Mouse (Mus musculus) left cerebral cortex, adult 11 months (tissue): Measurements from ENCODE around the gene Ly6g6f.

Source experiments
- DNase-seq: peaks from one replicate; pipeline ENCODE4 v3.0.0; 2022; ENCODE audit warnings: low spot score

The Ly6g6f gene

GRCm38 (mm10) chr17:35105740-35106389, 20.5 kb upstream of the Ly6g6f start:
- no peak for DNase-seq

- no peak for DNase-seq
These were observed 19.3 kb upstream of the Ly6g6f start for GRCm38 (mm10) chr17:35104754-35105153.

- DNase-seq = no peak
These were observed 18.7 kb upstream of the Ly6g6f start for GRCm38 (mm10) chr17:35104079-35104478.

GRCm38 (mm10) chr17:35103221-35103690, 17.8 kb upstream of the Ly6g6f start:
- DNase-seq = no peak

GRCm38 (mm10) chr17:35102299-35102698, 16.9 kb upstream of the Ly6g6f start:
- DNase-seq = no peak

- no peak for DNase-seq
These were observed 15.8 kb upstream of the Ly6g6f start for GRCm38 (mm10) chr17:35101161-35101560.

GRCm38 (mm10) chr17:35100196-35100765, 14.9 kb upstream of the Ly6g6f start:
- DNase-seq = no peak

GRCm38 (mm10) chr17:35097164-35097655, 11.8 kb upstream of the Ly6g6f start:
- DNase-seq = no peak

- DNase-seq = no peak
These were observed 11.2 kb upstream of the Ly6g6f start for GRCm38 (mm10) chr17:35096597-35096996.

- no peak for DNase-seq
These were observed 9.3 kb upstream of the Ly6g6f start for GRCm38 (mm10) chr17:35094475-35095365.

- DNase-seq = no peak
These were observed 7.2 kb upstream of the Ly6g6f start for GRCm38 (mm10) chr17:35092403-35093198.

- no peak for DNase-seq
These were observed 4.9 kb upstream of the Ly6g6f start for GRCm38 (mm10) chr17:35090166-35090932.

- peak; percentile 89 for DNase-seq
These were observed 3.6 kb upstream of the Ly6g6f start, which contains the start of gene Abhd16a for GRCm38 (mm10) chr17:35088825-35089644. TSS of gene Abhd16a (plus strand) at chr17:35089263.

GRCm38 (mm10) chr17:35088151-35088550, 2.7 kb upstream of the Ly6g6f start:
- DNase-seq = no peak

GRCm38 (mm10) chr17:35083929-35084497, 1.4 kb downstream of the Ly6g6f start:
- no peak for DNase-seq

- DNase-seq = no peak
These were observed 2.4 kb downstream of the Ly6g6f start for GRCm38 (mm10) chr17:35082841-35083576.

GRCm38 (mm10) chr17:35080710-35081109, 4.7 kb downstream of the Ly6g6f start:
- DNase-seq = no peak

- DNase-seq = no peak
These were observed 5.2 kb downstream of the Ly6g6f start for GRCm38 (mm10) chr17:35080248-35080647.

- no peak for DNase-seq
These were observed 5.6 kb downstream of the Ly6g6f start for GRCm38 (mm10) chr17:35079778-35080177.
